In genomic region chr14:121346053-121346452, GRCm38 (mm10) we compare ENCODE assay signal across 9 mouse cellular contexts. TPM values are rescaled to one million over a fixed set of nuclear protein-coding genes. Genes with fewer than 3 reads are reported as not detected.
DNase-seq lines count a peak whose midpoint lies in the region; ATAC-seq lines count a peak whose summit lies in the region.
"Had no signal": no experiment of that assay in that cellular context is flagged by ENCODE, and none has a peak within 500 bp of the region (broad histone marks: within the 10 kb centered on the region; RNA-seq: fewer than 3 reads in every experiment).

No protein-coding gene starts in this region.

- H3K4me1 ChIP-seq in forebrain, embryonic 15.5 days: peaks cover 12% of the 10 kb centered on the region; the same call in 1 of the 2 replicates
- H3K4me1 ChIP-seq in forebrain, embryonic 13.5 days: peaks cover 25% of the 10 kb centered on the region
- H3K4me1 ChIP-seq in neural tube, embryonic 12.5 days: peaks cover 8% of the 10 kb centered on the region; the same call in 1 of the 2 replicates
- H3K4me1 ChIP-seq in neural tube, embryonic 15.5 days: peaks cover 52% of the 10 kb centered on the region
- peaks cover 56% of the 10 kb centered on the region for H3K4me1 ChIP-seq in kidney, embryonic 16.5 days (ENCODE audit: insufficient read depth, low read length)

- H3K9me3 ChIP-seq in forebrain, embryonic 15.5 days: no peaks in the 10 kb centered on the region
- no peaks in the 10 kb centered on the region for H3K9me3 ChIP-seq in forebrain, embryonic 13.5 days (replicated peaks)
- H3K9me3 ChIP-seq in neural tube, embryonic 12.5 days: no peaks in the 10 kb centered on the region
- no peaks in the 10 kb centered on the region for H3K9me3 ChIP-seq in neural tube, embryonic 15.5 days (replicated peaks)
- no peaks in the 10 kb centered on the region for H3K9me3 ChIP-seq in kidney, embryonic 16.5 days (ENCODE audit: low read length)

- no peaks in the 10 kb centered on the region for H3K36me3 ChIP-seq in forebrain, embryonic 15.5 days
- H3K36me3 ChIP-seq in forebrain, embryonic 13.5 days (ENCODE audit: poor library complexity, severe bottlenecking): no peaks in the 10 kb centered on the region
- H3K36me3 ChIP-seq in neural tube, embryonic 12.5 days: no peaks in the 10 kb centered on the region
- H3K36me3 ChIP-seq in neural tube, embryonic 15.5 days: no peaks in the 10 kb centered on the region
- H3K36me3 ChIP-seq in kidney, embryonic 16.5 days (ENCODE audit: insufficient read depth, low read length): no peaks in the 10 kb centered on the region; the same call in 1 of the 2 replicates

- H3K4me3 ChIP-seq in forebrain, embryonic 15.5 days: no peak overlapping the region
- no peak overlapping the region for H3K4me3 ChIP-seq in forebrain, embryonic 13.5 days
- H3K4me3 ChIP-seq in neural tube, embryonic 12.5 days: no peak overlapping the region
- no peak overlapping the region for H3K4me3 ChIP-seq in neural tube, embryonic 15.5 days (replicated peaks)
- no peak overlapping the region for H3K4me3 ChIP-seq in kidney, embryonic 16.5 days (ENCODE audit: low read length)

- H3K4me2 ChIP-seq in forebrain, embryonic 15.5 days (replicated peaks): no peak overlapping the region
- H3K4me2 ChIP-seq in forebrain, embryonic 13.5 days: no peak overlapping the region
- H3K4me2 ChIP-seq in neural tube, embryonic 12.5 days (replicated peaks): no peak overlapping the region
- H3K4me2 ChIP-seq in neural tube, embryonic 15.5 days: no peak overlapping the region
- no peak overlapping the region for H3K4me2 ChIP-seq in kidney, embryonic 16.5 days (replicated peaks; ENCODE audit: low read depth, low read length)

- ATAC-seq in forebrain, embryonic 15.5 days (replicated peaks): peak; percentile 42
- ATAC-seq in forebrain, embryonic 13.5 days: no peak; the same call in 1 of the 2 replicates
- ATAC-seq in neural tube, embryonic 12.5 days (ENCODE audit: low FRiP score, low read depth): 0 out of 2 replicates have a peak, but pooled peaks have one; percentile 19
- no peak for ATAC-seq in neural tube, embryonic 15.5 days (ENCODE audit: low FRiP score)
- ATAC-seq in kidney, embryonic 16.5 days (ENCODE audit: low FRiP score, low TSS enrichment): no peak
- ATAC-seq: Patski had no signal

- peak; percentile 49 for DNase-seq in liver
- peak; percentile 53 for DNase-seq in thymus, postnatal 14 days
- DNase-seq in urinary bladder, postnatal 4 days (ENCODE audit: low spot score in 2 of 2): no peak

- no peak overlapping the region for H3K27ac ChIP-seq in forebrain, embryonic 15.5 days (replicated peaks)
- H3K27ac ChIP-seq in forebrain, embryonic 13.5 days: no peak overlapping the region
- no peak overlapping the region for H3K27ac ChIP-seq in neural tube, embryonic 12.5 days
- H3K27ac ChIP-seq in neural tube, embryonic 15.5 days (replicated peaks): no peak overlapping the region
- no peak overlapping the region for H3K27ac ChIP-seq in kidney, embryonic 16.5 days (ENCODE audit: low read length)

- H3K9ac ChIP-seq in forebrain, embryonic 15.5 days (replicated peaks): no peak overlapping the region
- H3K9ac ChIP-seq in forebrain, embryonic 13.5 days: no peak overlapping the region
- no peak overlapping the region for H3K9ac ChIP-seq in neural tube, embryonic 12.5 days
- H3K9ac ChIP-seq in neural tube, embryonic 15.5 days (replicated peaks): no peak overlapping the region
- H3K9ac ChIP-seq in kidney, embryonic 16.5 days (replicated peaks; ENCODE audit: low read length): no peak overlapping the region

- 87% methylated on average over 4 of the region's 4 CpGs for WGBS in forebrain, embryonic 15.5 days
- 83% methylated on average over 4 of the region's 4 CpGs for WGBS in forebrain, embryonic 13.5 days
- 85% methylated on average over 4 of the region's 4 CpGs for WGBS in neural tube, embryonic 12.5 days
- WGBS in neural tube, embryonic 15.5 days: 84% methylated on average over 4 of the region's 4 CpGs
- 80% methylated on average over 4 of the region's 4 CpGs for WGBS in kidney, embryonic 16.5 days

- no peaks in the 10 kb centered on the region for H3K27me3 ChIP-seq in forebrain, embryonic 15.5 days
- no peaks in the 10 kb centered on the region for H3K27me3 ChIP-seq in forebrain, embryonic 13.5 days
- no peaks in the 10 kb centered on the region for H3K27me3 ChIP-seq in neural tube, embryonic 12.5 days (replicated peaks)
- no peaks in the 10 kb centered on the region for H3K27me3 ChIP-seq in neural tube, embryonic 15.5 days (replicated peaks)
- no peaks in the 10 kb centered on the region for H3K27me3 ChIP-seq in kidney, embryonic 16.5 days (ENCODE audit: insufficient read depth, low read length)
- H3K27me3 ChIP-seq: Patski had no signal

RNA-seq across cellular contexts. Expression of gene Stk24, which starts 33.8 kb away (rescaled TPM):
- 23.3 and 24.4 TPM in 2 replicates for polyA plus RNA-seq in forebrain, embryonic 15.5 days (2015; fragmentation: Nextera tagmentation; extraction: Ambion mirVana)
- 24.3 and 26.1 TPM in 2 replicates for polyA plus RNA-seq in forebrain, embryonic 13.5 days (2015; fragmentation: Nextera tagmentation; extraction: Ambion mirVana)
- 33.7 and 36.6 TPM in 2 replicates for polyA plus RNA-seq in neural tube, embryonic 12.5 days (2016; fragmentation: Nextera tagmentation; extraction: Ambion mirVana)
- polyA plus RNA-seq in neural tube, embryonic 15.5 days (2015; fragmentation: Nextera tagmentation; extraction: Ambion mirVana): 15.2 and 22.0 TPM in 2 replicates
- polyA plus RNA-seq in kidney, embryonic 16.5 days (2015; fragmentation: Nextera tagmentation; extraction: Ambion mirVana): 34.8 and 38.0 TPM in 2 replicates

Comparison
In these comparisons a context has a peak if more than half of its experiments do, and no peak if none do; other contexts are left out.
1. ATAC-seq: peak in forebrain, embryonic 15.5 days (single experiment) and neural tube, embryonic 12.5 days (single experiment); none in forebrain, embryonic 13.5 days (single experiment), neural tube, embryonic 15.5 days (single experiment) and kidney, embryonic 16.5 days (single experiment).
2. DNase-seq: peak in liver (single experiment) and thymus, postnatal 14 days (single experiment); none in urinary bladder, postnatal 4 days (0 of 2).